Mouse (Mus musculus): ENCODE results near the gene Pigx. TPM values are rescaled to one million over a fixed set of nuclear protein-coding genes. Genes with fewer than 3 reads are reported as not detected.

Pigx gene
- 36.2 and 37.8 TPM in 2 replicates for polyA plus RNA-seq (2012; rRNA removed)

DNA sequence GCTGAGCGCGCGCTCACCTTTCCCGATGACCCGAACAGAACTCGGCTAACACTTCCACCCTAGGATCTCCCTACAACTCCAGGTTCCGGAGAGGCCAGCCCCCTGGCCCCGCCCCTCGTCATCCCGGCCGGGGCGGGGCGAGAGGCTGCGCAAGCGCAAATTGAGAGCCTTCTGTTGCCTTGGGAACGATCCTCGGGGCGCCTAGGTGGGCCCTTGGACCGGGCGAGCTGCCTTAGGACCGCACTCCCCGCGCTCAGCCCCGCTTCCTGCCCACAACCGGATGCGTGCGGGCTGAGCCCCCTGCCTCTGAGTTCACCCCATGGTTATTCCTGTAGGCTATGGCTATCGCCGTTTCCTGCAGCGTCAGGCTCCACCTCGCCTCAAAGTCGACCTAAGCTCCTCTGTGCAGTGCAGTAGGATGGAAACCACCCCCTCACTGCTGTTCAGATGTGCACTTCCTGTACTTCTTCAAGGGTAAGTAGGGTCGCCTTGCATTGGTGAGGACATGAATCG is at the start of gene Pigx, which contains the start of gene Cep19:
TSS of gene Pigx (minus strand) at position 103 of the 513 bp plus-strand sequence.
TSS of gene Cep19 (plus strand) at position 163 of the 513 bp plus-strand sequence.

GRCm38 (mm10) chr16:32078991-32079511 is 20.5 kb downstream of the Pigx start, which contains the start of gene Pak2:
Gene Pak2 (minus strand): TSS chr16:32079342.

Other genes with a start within 250 kb of the Pigx start
- gene Meltf, start 220.9 kb downstream of the Pigx start, polyA plus RNA-seq (2012; rRNA removed), result 0.02 and 0.29 TPM in 2 replicates
- gene Pigz, start 165.9 kb downstream of the Pigx start, polyA plus RNA-seq (2012; rRNA removed), result 0.20 TPM in 2 replicates
- 26.2 and 29.5 TPM in 2 replicates for gene 0610012G03Rik, start 151.2 kb downstream of the Pigx start, polyA plus RNA-seq (2012; rRNA removed)
- gene Ncbp2, start 151.2 kb downstream of the Pigx start, polyA plus RNA-seq (2012; rRNA removed), result 16.4 and 18.3 TPM in 2 replicates
- gene Senp5, start 96.5 kb downstream of the Pigx start, polyA plus RNA-seq (2012; rRNA removed), result 5.3 and 5.4 TPM in 2 replicates
- gene Pak2, start 20.4 kb downstream of the Pigx start, polyA plus RNA-seq (2012; rRNA removed), result 7.3 and 8.4 TPM in 2 replicates
- 4.6 and 4.7 TPM in 2 replicates for gene Cep19, start 60 bp upstream of the Pigx start, polyA plus RNA-seq (2012; rRNA removed)
- 16.9 and 17.5 TPM in 2 replicates for gene Nrros, start 65.9 kb upstream of the Pigx start, polyA plus RNA-seq (2012; rRNA removed)
- gene Bex6, start 80.1 kb upstream of the Pigx start, polyA plus RNA-seq (2012; rRNA removed), result 0.59 and 0.71 TPM in 2 replicates
- gene Fbxo45, start 147.4 kb upstream of the Pigx start, polyA plus RNA-seq (2012; rRNA removed), result 2.7 and 3.1 TPM in 2 replicates
- 6.8 and 7.7 TPM in 2 replicates for gene Wdr53, start 147.5 kb upstream of the Pigx start, polyA plus RNA-seq (2012; rRNA removed)
- not detected in 2 replicates for gene Smco1, start 171.7 kb upstream of the Pigx start, polyA plus RNA-seq (2012; rRNA removed)
- gene Rnf168, start 177.7 kb upstream of the Pigx start, polyA plus RNA-seq (2012; rRNA removed), result 3.6 and 4.1 TPM in 2 replicates
- gene Ubxn7, start 232.5 kb upstream of the Pigx start, polyA plus RNA-seq (2012; rRNA removed), result 5.2 and 7.5 TPM in 2 replicates